Mouse (Mus musculus) left cerebral cortex, postnatal 14 days (tissue): ENCODE data around the gene Cnr1. TPM values are rescaled to one million over a fixed set of nuclear protein-coding genes. Genes with fewer than 3 reads are reported as not detected.

Source experiments
- DNase-seq, 2 experiments: peaks; one replicate each; pipeline ENCODE4 v3.0.0; 2021 to 2022; ENCODE audit warnings: low spot score in 2 of 2, mixed read lengths in 1 of 2
- intact Hi-C: fragments of 180-260 bp; cut with DNase I; formaldehyde crosslinking; loops from one replicate; pipeline ENCODE4 v1.15.1; 2025
- total RNA-seq, 2 experiments: library from RNA; stranded (reverse); gene quantifications; 2 replicates each; pipeline ENCODE4 v1.2.3; 2021

Gene Cnr1
- total RNA-seq, 2 experiments from 2014 or later: 117 to 128 TPM

DNA sequence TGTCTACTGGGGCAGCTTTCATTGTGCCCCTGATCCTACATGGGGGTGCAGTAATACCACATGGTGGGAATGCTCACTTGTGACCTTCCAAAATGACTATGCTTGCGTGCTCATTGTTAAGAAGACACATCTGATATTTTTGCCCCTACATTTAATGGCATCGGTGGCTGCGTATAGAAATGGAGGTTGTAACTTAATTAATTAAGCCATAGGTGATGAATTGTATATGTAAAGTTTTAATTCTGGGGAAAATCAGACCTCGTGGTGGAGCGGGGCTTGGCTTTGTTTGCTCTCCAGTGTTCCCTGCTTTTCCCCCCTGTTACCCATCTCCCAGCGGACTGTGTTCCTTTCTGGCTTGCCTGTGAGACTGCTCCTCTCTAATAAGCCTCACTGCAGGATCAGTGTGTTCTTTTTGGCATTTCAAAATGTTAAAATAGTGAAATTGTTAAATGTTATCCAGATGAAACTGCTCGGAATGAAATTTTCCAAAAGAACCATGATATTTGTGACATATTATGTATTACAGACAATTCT is 2.4 kb downstream of the Cnr1 start:
- no peak for DNase-seq
- intact Hi-C loops: loop anchor here (5.0 to 10.0 kb wide), 3 partner anchors 446 to 626 kb away; partner anchors contain the start of gene Akirin2

DNA sequence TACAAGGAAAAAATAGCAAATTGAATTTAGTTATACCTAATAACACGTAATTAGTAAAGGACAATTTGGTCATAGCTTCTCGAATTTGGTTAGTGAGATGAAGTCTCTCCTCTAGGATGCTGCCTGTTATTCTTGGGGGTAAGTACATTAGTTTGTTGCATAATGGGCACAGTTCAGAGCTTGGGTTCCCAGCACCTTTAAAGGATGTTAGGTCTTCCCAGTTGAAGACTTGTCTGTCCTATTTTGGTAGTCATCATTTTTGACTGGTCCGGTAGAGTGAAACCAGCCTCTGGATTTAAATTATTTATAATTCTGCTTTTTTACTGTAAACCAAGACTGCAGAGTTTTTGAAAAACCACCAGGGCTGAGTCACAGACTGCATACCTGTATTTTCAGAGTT is 3.3 kb downstream of the Cnr1 start:
- intact Hi-C loops: loop anchor here (5.0 to 10.0 kb wide), 3 partner anchors 445 to 625 kb away; partner anchors contain the start of gene Akirin2

DNA sequence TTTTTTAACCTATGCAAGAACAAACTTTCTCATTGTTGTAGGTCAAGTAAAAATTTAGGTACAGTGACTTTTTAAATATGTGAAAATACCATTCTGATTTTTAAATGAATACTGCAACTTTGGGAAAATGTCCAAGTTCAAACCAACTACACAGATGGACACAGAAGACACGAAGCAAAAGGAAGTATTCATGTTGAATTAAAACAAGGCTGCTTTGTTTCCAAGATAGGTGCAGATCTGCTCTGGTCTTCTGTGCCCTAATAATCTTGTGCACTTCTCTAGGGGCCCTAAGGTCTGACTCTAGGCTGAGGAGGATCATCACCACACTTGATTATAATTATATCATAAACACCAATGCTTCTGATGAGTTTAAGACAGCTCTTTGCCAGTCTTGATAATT is 4.1 kb downstream of the Cnr1 start:
- intact Hi-C loops: loop anchor here (5.0 to 10.0 kb wide), 3 partner anchors 444 to 624 kb away; partner anchors contain the start of gene Akirin2
- DNase-seq: no peak

More for the DNA sequence above, 3.3 kb downstream of the Cnr1 start:
- no peak for DNase-seq

DNA sequence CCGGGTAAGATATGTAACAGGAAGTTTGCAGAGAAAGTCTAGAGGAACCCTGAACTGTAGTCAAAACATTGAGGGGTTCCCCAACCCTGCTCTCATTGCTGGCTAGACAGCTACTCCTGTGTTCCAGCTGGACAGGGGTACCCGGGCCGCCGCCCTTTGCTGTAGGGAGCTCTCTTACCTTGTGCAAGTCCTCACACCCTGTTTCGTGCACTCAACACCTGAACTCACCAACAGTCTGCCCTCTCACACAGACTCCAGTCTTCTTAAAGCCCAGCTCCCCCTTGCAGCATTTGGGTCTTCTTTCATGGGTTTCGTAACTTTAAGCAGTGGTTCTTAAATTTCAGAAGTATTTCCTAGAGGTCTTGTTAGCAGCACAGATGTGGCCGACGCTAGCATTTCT is 7.0 kb downstream of the Cnr1 start:
- intact Hi-C loops: no loop called here
- DNase-seq: no peak

DNA sequence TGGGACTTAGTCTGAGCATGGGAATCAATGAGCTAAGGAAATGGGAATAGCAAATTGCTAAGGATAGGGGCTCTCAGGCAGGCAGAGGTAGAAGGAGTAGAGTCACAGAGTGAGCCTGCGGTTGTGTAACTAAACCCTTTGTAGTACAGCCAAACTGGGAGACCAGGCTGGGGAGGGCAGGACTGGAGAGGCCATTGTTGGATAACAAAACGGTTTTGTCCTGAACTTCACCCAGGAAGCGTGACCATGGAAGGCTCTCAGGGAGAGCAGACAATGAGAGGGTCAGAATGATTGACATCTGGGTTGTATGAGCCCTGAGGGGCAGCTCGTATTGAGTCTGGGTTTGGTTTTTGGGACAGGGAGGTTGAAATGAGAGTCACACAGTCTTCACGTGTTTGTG is 17.2 kb downstream of the Cnr1 start:
- no peak for DNase-seq
- intact Hi-C loops: no loop called here

DNA sequence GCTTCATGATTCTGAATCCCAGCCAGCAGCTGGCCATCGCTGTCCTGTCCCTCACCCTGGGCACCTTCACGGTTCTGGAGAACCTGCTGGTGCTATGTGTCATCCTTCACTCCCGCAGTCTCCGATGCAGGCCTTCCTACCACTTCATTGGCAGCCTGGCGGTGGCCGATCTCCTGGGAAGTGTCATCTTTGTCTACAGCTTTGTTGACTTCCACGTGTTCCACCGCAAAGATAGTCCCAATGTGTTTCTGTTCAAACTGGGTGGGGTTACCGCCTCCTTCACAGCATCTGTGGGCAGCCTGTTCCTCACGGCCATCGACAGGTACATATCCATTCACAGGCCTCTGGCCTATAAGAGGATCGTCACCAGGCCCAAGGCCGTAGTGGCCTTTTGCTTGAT is 19.5 kb downstream of the Cnr1 start:
- intact Hi-C loops: no loop called here
- no peak for DNase-seq

DNA sequence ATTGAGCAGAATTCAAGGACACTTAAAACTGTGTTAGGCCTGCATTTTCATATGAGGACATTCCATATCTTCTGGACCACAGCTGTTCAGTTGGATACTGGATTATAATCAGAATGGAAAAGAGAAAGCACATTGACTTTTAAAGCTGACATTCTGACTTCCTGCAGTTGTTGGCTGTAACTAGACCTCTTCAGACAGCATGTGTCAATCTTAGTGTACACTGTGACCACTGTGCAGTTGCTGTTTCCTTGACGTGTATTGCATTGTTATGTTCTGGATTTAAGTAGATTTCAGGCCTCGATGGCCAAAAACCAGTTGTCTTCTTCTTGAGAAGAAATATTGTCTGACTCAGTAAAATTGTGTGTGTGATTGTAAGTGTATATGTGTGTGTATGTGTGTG is 21.3 kb downstream of the Cnr1 start:
- intact Hi-C loops: no loop called here

DNA sequence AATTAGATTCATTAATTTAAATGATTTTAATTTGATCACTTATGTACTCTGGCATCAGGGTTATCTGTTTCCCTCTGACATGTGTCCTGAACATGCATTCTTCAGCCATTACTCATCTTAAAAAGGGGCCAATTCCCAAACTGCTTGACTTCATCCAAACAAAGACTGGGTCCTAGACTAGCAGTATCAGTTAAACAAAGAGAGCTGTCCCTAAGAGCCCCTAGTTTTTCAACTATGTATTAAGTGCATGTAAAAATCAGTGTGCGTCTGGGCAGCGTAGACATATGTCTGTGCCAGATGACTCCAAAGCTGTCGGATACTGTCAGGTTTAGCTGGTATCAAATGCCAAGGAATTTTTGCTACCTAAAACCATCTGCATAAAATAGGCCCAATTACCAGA is 23.2 kb downstream of the Cnr1 start:
- intact Hi-C loops: no loop called here

More for the DNA sequence above, 21.3 kb downstream of the Cnr1 start:
- no peak for DNase-seq

DNA sequence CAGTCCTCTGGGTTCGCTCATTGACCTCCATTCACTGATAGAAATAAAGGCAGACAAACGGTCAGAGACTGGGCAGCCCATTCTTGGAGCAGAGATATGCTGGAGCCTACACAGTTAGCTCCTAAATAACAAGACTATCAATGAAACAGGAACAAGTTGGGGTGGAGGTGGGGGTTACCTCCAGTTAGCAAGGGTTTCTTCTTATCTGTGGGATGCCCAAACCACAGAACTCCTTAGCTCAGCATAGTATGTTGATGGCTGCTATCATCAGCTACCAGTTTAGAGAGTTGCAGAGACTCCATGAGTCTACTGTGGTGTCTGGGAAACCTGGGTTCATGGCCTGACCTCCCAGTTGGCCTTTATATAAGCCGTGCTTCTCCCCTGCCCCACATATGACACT is 33.0 kb downstream of the Cnr1 start:
- no peak for DNase-seq
- intact Hi-C loops: no loop called here

More for the DNA sequence above, 23.2 kb downstream of the Cnr1 start:
- no peak for DNase-seq

DNA sequence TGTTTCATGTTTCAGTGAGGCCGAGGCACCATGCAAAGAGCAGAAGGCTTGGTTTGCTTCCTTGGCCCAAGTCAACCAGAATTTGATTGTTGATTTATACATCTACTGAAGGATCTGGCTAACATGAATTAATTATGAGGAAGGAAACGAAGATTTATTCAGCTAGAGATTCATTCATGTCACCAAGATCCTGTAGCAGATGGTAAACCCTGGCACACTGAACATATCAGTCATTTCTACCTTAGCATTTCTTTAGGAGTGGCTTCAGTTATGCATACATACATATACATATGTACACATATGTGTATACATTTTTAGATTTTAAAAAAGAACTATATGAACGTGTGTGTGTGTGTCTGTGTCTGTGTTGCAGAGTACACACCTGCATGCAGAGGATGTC is 34.1 kb downstream of the Cnr1 start:
- intact Hi-C loops: no loop called here
- no peak for DNase-seq

DNA sequence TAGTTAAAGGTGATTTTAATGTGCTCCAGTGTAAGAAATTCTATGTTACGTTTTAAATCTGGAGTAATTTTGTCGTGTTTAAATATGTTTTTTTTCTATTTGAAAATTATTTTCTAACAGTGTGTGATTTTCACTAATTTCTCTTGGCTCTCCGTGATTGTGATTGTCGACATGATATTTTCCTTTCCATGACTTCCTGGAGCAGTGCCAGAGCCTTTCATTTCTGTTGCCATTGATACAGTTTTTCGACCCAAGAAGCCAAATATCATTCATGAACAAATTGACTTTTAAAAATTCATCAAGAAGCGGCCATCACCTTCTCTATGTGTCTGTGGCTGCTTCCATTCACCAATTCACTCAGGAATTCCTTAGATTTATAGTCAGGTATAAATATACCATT is 35.4 kb downstream of the Cnr1 start:
- intact Hi-C loops: no loop called here
- no peak for DNase-seq

DNA sequence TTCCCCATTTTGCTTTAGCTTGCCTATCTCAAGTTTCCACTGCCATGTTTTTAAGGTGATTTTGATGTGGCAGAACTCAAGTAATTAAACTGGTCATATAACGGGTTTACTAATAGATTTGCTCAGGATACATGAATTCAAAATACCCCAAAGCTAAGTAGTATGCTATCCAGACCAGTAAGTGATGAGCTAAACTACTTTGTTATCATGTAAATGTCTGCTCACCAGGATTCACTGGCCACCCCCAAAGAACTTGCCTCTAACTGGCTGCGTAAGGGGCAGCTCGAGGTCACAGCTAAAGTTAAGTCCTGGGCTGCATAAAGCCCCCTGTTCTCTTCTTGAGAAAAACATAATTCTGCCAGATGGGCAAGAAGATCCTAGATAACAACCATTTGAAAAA is 46.3 kb downstream of the Cnr1 start:
- intact Hi-C loops: no loop called here
- DNase-seq: no peak

DNA sequence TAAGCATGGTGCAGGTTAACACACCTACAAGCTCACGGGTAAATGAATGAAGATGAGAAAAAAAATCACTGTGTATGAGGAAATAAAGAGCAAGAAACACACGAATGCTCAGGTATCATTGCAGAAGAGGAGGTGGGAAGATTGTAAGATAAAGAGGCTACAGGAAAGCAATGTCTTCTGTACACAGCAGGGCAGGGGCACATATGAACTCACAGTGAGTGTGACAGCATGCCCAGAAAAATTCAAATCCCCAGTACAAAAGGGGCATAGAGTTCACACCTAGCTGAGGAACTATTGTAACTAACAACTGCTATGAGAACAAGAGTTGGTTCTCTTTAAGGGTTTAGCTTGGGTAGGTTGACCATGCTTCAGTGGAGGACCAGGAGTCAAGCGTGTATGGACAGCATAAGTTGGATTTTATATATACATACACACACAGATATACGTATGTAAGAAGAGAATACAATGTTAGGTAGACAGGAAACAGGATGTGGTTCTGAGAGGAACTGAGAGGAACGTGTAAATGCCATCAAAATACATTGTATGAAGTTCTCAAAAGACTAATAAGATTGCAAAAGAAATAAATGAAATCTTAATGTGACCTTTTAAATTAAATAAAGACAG is 64.2 kb downstream of the Cnr1 start:
- DNase-seq: no peak
- intact Hi-C loops: no loop called here

DNA sequence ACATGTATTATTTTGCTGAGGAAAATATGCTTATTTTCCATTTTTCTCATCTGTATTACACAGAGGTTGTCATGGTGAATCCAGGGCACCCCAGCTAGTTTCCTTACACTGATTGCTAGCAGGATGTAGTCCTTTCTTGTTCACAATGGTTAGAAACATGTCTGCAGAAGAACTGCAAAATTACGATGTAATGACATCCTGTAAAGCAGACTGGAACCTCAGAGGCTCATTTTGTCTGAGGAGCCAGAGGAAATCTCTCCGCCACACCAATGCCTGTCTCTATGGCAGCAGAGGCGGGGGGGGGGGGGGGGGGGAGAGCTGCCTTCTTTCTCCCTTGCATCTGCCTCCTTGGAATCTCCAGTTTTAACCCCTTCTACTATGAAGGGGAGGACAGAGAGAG is 68.3 kb downstream of the Cnr1 start:
- intact Hi-C loops: no loop called here
- no peak for DNase-seq

DNA sequence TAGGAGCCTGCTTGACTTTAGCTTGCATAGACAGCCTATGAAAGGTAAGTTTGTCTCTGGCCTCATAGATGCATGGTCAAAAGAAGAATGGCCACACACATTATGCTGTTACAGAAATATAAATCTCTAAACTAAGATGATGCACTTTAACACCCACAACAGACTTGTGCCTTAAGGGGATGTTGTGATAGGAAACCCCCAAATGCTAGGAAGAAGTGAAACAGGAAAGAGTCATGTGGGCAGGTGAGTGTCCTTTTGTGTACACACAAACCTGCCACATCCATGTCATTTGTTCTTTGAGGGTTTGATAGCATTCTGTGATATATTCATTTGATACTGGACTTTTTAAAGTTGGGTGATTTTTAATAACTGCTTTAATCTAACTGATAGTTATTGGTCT is 72.0 kb downstream of the Cnr1 start:
- no peak for DNase-seq

More for the DNA sequence above, 72.0 kb downstream of the Cnr1 start:
- intact Hi-C loops: no loop called here

Other genes starting within 250 kb of the Cnr1 start
- gene Spaca1, start 125.6 kb downstream of the Cnr1 start, total RNA-seq: not detected